Mouse (Mus musculus) intestine, embryonic 15.5 days (tissue): ENCODE measurements around the gene Sgk1. TPM values are rescaled to one million over a fixed set of nuclear protein-coding genes. Genes with fewer than 3 reads are reported as not detected.

Experiments
- ATAC-seq: fragments of 200-750 bp; cut with Nextera tagmentation; 2 replicates; pipeline ENCODE4 v1.8.0; 2017; ENCODE audit warnings: moderate TSS enrichment, moderate library complexity
- H3K27ac ChIP-seq: fragments of 300-500 bp; sonication (generic); 2 replicates; pipeline ENCODE4 v1.5.1; 2015; ENCODE audit warnings: mild to moderate bottlenecking, inconsistent platforms
- H3K27me3 ChIP-seq: fragments of 300-500 bp; sonication (generic); replicated peaks from 2 replicates; pipeline ENCODE4 v1.6.1; 2015; ENCODE audit warnings: inconsistent platforms
- H3K36me3 ChIP-seq: fragments of 300-500 bp; sonication (generic); 2 replicates; pipeline ENCODE4 v1.6.1; 2015; ENCODE audit warnings: inconsistent platforms
- H3K4me1 ChIP-seq: fragments of 300-500 bp; sonication (generic); replicated peaks from 2 replicates; pipeline ENCODE4 v1.6.1; 2015; ENCODE audit warnings: inconsistent platforms
- H3K4me2 ChIP-seq: fragments of 300-500 bp; sonication (generic); replicated peaks from 2 replicates; pipeline ENCODE4 v1.6.1; 2015; ENCODE audit warnings: mild to moderate bottlenecking, inconsistent platforms
- H3K4me3 ChIP-seq: fragments of 300-500 bp; sonication (generic); replicated peaks from 2 replicates; pipeline ENCODE4 v1.5.1; 2015; ENCODE audit warnings: inconsistent platforms
- H3K9ac ChIP-seq: fragments of 300-500 bp; sonication (generic); 2 replicates; pipeline ENCODE4 v1.6.1; 2015; ENCODE audit warnings: inconsistent platforms
- H3K9me3 ChIP-seq: fragments of 300-500 bp; sonication (generic); 2 replicates; pipeline ENCODE4 v1.6.1; 2016; ENCODE audit warnings: inconsistent platforms
- WGBS: fragments of 180-500 bp; shearing (Covaris S2); methylation state at CpG from one replicate; pipeline ENCODE4 v1.1.7; 2015; 5-methylcytosine and 5-hydroxymethylcytosine counted together
- polyA plus RNA-seq: library from polyadenylated mRNA; unstranded; fragments of >200 nt; fragmentation: Nextera tagmentation; extraction: Ambion mirVana; gene quantifications from 2 replicates; pipeline ENCODE4 v1.2.1, GENCODE M21; 2015

Gene Sgk1
- polyA plus RNA-seq, 1 experiment from 2014 or later: 36.7 TPM

GRCm38 (mm10) chr10:21924051-21924720, 42.2 kb downstream of the Sgk1 start:
- peaks cover 9% of the 10 kb centered on the region for H3K4me1 ChIP-seq
- H3K36me3 ChIP-seq: no peaks in the 10 kb centered on the region
- no peak for ATAC-seq
- H3K27me3 ChIP-seq: no peaks in the 10 kb centered on the region
- H3K9ac ChIP-seq: no peak overlapping the region
- WGBS: 67% methylated on average over 16 of the region's 16 CpGs
- no peaks in the 10 kb centered on the region for H3K9me3 ChIP-seq
- no peak overlapping the region for H3K4me2 ChIP-seq
- H3K4me3 ChIP-seq: no peak overlapping the region
- no peak overlapping the region; the same call in 1 of the 2 replicates for H3K27ac ChIP-seq

- Histone ChIP-seq H3K36me3 (no peaks in the 10 kb centered on the region), H3K9me3 (no peaks in the 10 kb centered on the region), H3K4me1 (peaks cover 9% of the 10 kb centered on the region), H3K4me3 (no peak overlapping the region), H3K27me3 (no peaks in the 10 kb centered on the region), H3K27ac (no peak overlapping the region), H3K9ac (no peak overlapping the region), H3K4me2 (no peak overlapping the region)
- 75% methylated on average over 5 of the region's 5 CpGs for WGBS
- no peak for ATAC-seq
Observed at GRCm38 (mm10) chr10:21926941-21927340, 45.0 kb downstream of the Sgk1 start.

GRCm38 (mm10) chr10:21930781-21931380, 48.9 kb downstream of the Sgk1 start:
- H3K27me3 ChIP-seq: no peaks in the 10 kb centered on the region
- H3K36me3 ChIP-seq: no peaks in the 10 kb centered on the region
- ATAC-seq: no peak
- H3K9ac ChIP-seq: no peak overlapping the region
- H3K9me3 ChIP-seq: no peaks in the 10 kb centered on the region
- 81% methylated on average over 10 of the region's 10 CpGs for WGBS
- H3K4me2 ChIP-seq: no peak overlapping the region
- H3K27ac ChIP-seq: no peak overlapping the region
- H3K4me3 ChIP-seq: no peak overlapping the region
- no peaks in the 10 kb centered on the region for H3K4me1 ChIP-seq

GRCm38 (mm10) chr10:21932791-21933190, 50.8 kb downstream of the Sgk1 start:
- ATAC-seq: no peak
- Histone ChIP-seq H3K36me3 (no peaks in the 10 kb centered on the region), H3K9ac (no peak overlapping the region), H3K27ac (no peak overlapping the region), H3K4me3 (no peak overlapping the region), H3K9me3 (no peaks in the 10 kb centered on the region), H3K4me2 (no peak overlapping the region), H3K4me1 (0 out of 2 replicates have a peak, but pooled peaks cover 2% of the 10 kb centered on the region), H3K27me3 (no peaks in the 10 kb centered on the region)
- WGBS: 79% methylated on average over 3 of the region's 3 CpGs

GRCm38 (mm10) chr10:21934826-21935225, 52.8 kb downstream of the Sgk1 start:
- H3K27me3 ChIP-seq: no peaks in the 10 kb centered on the region
- ATAC-seq: no peak
- H3K4me2 ChIP-seq: no peak overlapping the region
- WGBS: 92% methylated on average over 2 of the region's 2 CpGs
- H3K9me3 ChIP-seq: no peaks in the 10 kb centered on the region
- H3K4me1 ChIP-seq: 0 out of 2 replicates have a peak, but pooled peaks cover 2% of the 10 kb centered on the region
- H3K27ac ChIP-seq: no peak overlapping the region
- no peak overlapping the region for H3K4me3 ChIP-seq
- H3K9ac ChIP-seq: no peak overlapping the region
- no peaks in the 10 kb centered on the region for H3K36me3 ChIP-seq

GRCm38 (mm10) chr10:21936513-21937221, 54.7 kb downstream of the Sgk1 start:
- Histone ChIP-seq H3K4me2 (no peak overlapping the region), H3K4me1 (0 out of 2 replicates have a peak, but pooled peaks cover 2% of the 10 kb centered on the region), H3K36me3 (no peaks in the 10 kb centered on the region), H3K27me3 (no peaks in the 10 kb centered on the region), H3K27ac (no peak overlapping the region), H3K9me3 (no peaks in the 10 kb centered on the region), H3K9ac (no peak overlapping the region), H3K4me3 (no peak overlapping the region)
- no peak for ATAC-seq
- 38% methylated on average over 12 of the region's 12 CpGs for WGBS

- Histone ChIP-seq H3K9me3 (no peaks in the 10 kb centered on the region), H3K27ac (no peak overlapping the region), H3K36me3 (no peaks in the 10 kb centered on the region), H3K4me1 (0 out of 2 replicates have a peak, but pooled peaks cover 2% of the 10 kb centered on the region), H3K27me3 (no peaks in the 10 kb centered on the region), H3K4me2 (no peak overlapping the region), H3K9ac (no peak overlapping the region), H3K4me3 (no peak overlapping the region)
- WGBS: 18% methylated on average over 9 of the region's 9 CpGs
- no peak; the same call in 1 of the 2 replicates for ATAC-seq
Observed at GRCm38 (mm10) chr10:21937222-21937605, 55.2 kb downstream of the Sgk1 start.

GRCm38 (mm10) chr10:21938166-21938565, 56.2 kb downstream of the Sgk1 start:
- WGBS: 79% methylated on average over 4 of the region's 4 CpGs
- H3K9ac ChIP-seq: no peak overlapping the region
- no peak overlapping the region for H3K27ac ChIP-seq
- no peak overlapping the region for H3K4me3 ChIP-seq
- no peaks in the 10 kb centered on the region for H3K9me3 ChIP-seq
- H3K27me3 ChIP-seq: no peaks in the 10 kb centered on the region
- no peak for ATAC-seq
- H3K4me2 ChIP-seq: no peak overlapping the region
- 0 out of 2 replicates have a peak, but pooled peaks cover 2% of the 10 kb centered on the region for H3K4me1 ChIP-seq
- H3K36me3 ChIP-seq: no peaks in the 10 kb centered on the region

GRCm38 (mm10) chr10:21941235-21941634, 59.3 kb downstream of the Sgk1 start:
- no peak overlapping the region for H3K4me3 ChIP-seq
- no peak overlapping the region for H3K9ac ChIP-seq
- no peak for ATAC-seq
- H3K36me3 ChIP-seq: no peaks in the 10 kb centered on the region
- H3K4me2 ChIP-seq: no peak overlapping the region
- H3K27ac ChIP-seq: no peak overlapping the region
- no peaks in the 10 kb centered on the region for H3K9me3 ChIP-seq
- 56% methylated on average over 3 of the region's 3 CpGs for WGBS
- no peaks in the 10 kb centered on the region for H3K27me3 ChIP-seq
- 0 out of 2 replicates have a peak, but pooled peaks cover 2% of the 10 kb centered on the region for H3K4me1 ChIP-seq

- no peaks in the 10 kb centered on the region for H3K9me3 ChIP-seq
Observed at GRCm38 (mm10) chr10:21943145-21943700, 61.2 kb downstream of the Sgk1 start.

GRCm38 (mm10) chr10:21945195-21945594, 63.2 kb downstream of the Sgk1 start:
- ATAC-seq: no peak
- Histone ChIP-seq H3K27ac (no peak overlapping the region), H3K27me3 (no peaks in the 10 kb centered on the region), H3K9me3 (no peaks in the 10 kb centered on the region), H3K9ac (no peak overlapping the region), H3K36me3 (no peaks in the 10 kb centered on the region), H3K4me3 (no peak overlapping the region), H3K4me1 (no peaks in the 10 kb centered on the region), H3K4me2 (no peak overlapping the region)
- WGBS: 75% methylated on average over 1 of the region's 1 CpGs

More at GRCm38 (mm10) chr10:21943145-21943700, 61.2 kb downstream of the Sgk1 start:
- H3K4me2 ChIP-seq: no peak overlapping the region
- H3K4me3 ChIP-seq: no peak overlapping the region
- H3K9ac ChIP-seq: no peak overlapping the region
- WGBS: 92% methylated on average over 6 of the region's 6 CpGs
- ATAC-seq: no peak
- no peak overlapping the region for H3K27ac ChIP-seq
- no peaks in the 10 kb centered on the region for H3K27me3 ChIP-seq
- no peaks in the 10 kb centered on the region for H3K4me1 ChIP-seq
- H3K36me3 ChIP-seq: no peaks in the 10 kb centered on the region

GRCm38 (mm10) chr10:21946751-21947351, 64.9 kb downstream of the Sgk1 start:
- ATAC-seq: no peak
- Histone ChIP-seq H3K36me3 (no peaks in the 10 kb centered on the region), H3K4me1 (no peaks in the 10 kb centered on the region), H3K4me3 (no peak overlapping the region), H3K9me3 (no peaks in the 10 kb centered on the region), H3K9ac (no peak overlapping the region), H3K27me3 (no peaks in the 10 kb centered on the region), H3K4me2 (no peak overlapping the region), H3K27ac (no peak overlapping the region)
- 43% methylated on average over 9 of the region's 9 CpGs for WGBS
